Mouse (Mus musculus) heart, adult 11 months (tissue): ENCODE data around the gene 2210011C24Rik.

Source experiments
- DNase-seq: peaks from one replicate; pipeline ENCODE4 v3.0.0; 2022

Gene 2210011C24Rik

GRCm38 (mm10) chr8:84011705-84012498 lies at the start of gene 2210011C24Rik:
Gene 2210011C24Rik (minus strand): TSS chr8:84012171.
- peak; percentile 94 for DNase-seq

DNA sequence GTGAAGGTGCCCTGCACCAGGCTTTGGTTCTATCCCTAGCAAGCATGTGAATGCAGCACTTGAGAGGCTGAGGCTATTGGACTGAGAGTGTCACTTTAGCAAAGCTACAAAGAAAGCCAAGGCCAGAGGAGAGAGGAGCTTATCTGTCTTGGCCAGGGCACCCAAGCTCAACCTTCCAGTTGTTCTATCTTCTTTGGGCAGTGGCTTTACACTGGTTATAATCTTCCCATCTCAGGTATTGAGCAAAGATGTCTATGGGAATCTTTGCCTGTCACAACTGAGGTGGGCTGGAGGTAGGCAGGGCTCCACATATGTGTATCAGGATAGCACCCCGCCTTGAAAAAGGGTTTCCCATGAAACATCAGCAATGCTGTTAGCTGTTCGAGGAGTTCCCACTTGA lies 48.3 kb upstream of the 2210011C24Rik start:
- DNase-seq: no peak

DNA sequence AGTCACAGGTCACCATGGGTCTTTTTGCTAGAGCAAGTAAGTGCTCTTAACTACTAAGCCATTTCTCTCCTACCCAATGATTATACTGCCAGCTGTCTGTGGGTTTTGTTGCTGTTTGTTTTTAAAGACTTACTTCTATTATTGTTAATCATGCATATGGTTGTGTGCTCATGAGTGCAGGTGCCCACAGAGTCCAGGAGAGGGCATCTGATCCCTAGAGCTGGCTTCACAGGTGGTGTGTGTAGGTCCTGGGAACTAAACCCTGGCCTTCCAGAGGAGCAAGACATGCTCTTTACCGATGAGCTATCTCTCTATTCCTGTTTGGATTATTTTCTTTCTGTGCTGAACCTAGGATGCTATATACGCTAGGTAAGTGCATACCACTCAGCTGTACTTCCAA lies 47.3 kb upstream of the 2210011C24Rik start:
- DNase-seq: no peak

DNA sequence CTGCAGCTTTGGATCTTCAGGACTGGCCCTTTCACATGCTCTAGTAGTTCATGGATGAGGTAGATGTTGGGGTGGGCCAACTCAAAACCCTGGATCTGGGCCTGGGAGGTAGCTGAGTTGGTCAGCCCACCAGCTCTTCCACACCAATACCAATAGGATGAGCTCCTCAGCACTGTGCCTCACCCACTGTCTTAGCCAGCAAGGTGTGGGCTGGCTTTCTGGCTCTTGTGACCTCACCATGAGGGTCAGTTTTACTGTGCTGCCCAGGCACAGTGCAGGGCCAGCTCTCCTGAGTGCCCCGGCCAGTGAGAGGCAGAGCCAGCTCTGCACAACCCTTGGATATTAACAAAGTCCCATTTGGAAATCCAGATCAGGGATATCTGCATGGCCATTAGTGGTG lies 45.9 kb upstream of the 2210011C24Rik start:
- DNase-seq: peak; percentile 82

GRCm38 (mm10) chr8:84053229-84053628 lies 41.3 kb upstream of the 2210011C24Rik start:
- DNase-seq: no peak

DNA sequence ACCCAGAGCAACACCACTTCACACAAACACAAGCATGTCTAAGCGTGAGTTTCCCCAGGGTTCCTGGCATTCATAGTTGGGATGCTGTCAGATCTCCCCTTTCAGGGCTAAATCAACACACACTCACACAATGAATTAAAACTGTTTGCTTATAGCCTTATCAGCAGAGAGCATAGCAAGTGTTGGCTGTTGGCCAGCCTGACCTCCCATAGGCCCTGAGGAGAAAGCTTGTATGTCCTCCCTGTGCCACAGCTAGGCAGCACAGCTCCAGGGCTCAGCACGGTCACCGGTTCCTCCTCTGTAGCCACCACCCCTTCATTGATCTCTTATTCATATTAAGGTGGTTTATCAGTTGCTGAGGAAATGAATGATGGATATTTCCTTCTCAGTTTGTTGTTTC lies 40.8 kb upstream of the 2210011C24Rik start:
- DNase-seq: no peak

GRCm38 (mm10) chr8:84048171-84048570 lies 36.2 kb upstream of the 2210011C24Rik start:
- DNase-seq: peak; percentile 94

DNA sequence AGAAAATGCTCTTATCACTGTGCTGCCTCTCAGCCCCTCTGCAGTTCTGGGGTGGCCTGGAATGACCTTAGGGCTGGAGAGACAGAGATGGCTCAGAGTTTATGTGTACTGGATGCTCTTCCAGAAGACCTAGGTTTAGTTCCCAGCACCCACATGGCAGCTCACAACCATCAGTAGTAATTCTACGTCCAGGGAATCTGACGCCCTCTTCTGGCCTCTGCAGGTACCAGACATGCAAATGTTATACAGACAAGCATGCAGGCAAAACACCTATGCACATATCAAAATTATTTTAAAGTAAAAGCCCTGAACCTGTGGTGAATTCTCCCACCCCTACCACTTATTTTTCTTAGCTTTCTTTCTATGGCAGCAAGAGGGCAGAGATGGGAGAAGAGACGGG lies 34.5 kb upstream of the 2210011C24Rik start:
- no peak for DNase-seq

GRCm38 (mm10) chr8:84044900-84045299 lies 32.9 kb upstream of the 2210011C24Rik start, which contains the start of gene Rln3:
Gene Rln3 (minus strand): TSS chr8:84045000.
- DNase-seq: no peak

DNA sequence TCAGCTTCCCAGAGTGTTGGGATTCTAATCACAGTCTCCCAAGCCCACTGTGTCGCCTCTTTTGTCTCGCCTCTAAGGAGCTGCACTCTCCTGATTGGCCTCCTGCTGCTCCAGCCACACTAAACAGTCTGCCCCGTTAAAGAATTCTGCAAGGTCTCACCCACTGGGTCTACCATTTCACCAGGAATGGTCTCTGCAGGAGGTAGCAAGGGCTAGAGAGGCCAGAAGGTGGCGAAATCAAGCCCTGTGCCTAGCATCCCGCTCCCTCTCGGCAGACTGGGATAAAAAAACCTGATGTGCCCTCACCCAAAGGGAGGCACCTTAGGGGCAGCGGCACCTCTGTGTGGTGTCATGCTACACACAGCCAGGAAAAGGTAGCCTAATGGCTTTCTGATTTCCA lies 32.1 kb upstream of the 2210011C24Rik start:
- DNase-seq: no peak

GRCm38 (mm10) chr8:84042948-84043342 lies 31.0 kb upstream of the 2210011C24Rik start:
- DNase-seq: peak; percentile 98

- DNase-seq: peak; percentile 98
Observed at GRCm38 (mm10) chr8:84042066-84042947, 30.3 kb upstream of the 2210011C24Rik start, which contains the start of gene Il27ra. Gene Il27ra (minus strand): TSS chr8:84042589.

DNA sequence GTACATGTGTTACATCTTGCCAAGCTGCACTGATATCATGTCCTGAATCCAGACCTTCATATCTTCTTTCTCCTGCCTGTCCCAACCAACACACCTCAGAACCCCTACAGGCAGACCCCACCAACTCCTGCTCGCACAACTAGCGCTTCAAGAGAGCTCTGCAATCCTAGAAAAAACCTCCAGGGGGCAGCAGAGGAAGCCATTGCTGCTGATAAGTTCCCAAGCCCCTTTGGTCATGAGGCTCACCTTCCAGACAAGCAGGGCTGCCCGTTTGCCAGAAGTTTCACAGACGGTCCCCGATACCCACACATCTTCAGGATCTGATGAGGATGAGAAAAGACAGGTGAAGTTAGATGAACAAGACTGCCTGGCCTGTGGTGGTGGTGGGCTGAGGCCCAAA lies 27.1 kb upstream of the 2210011C24Rik start:
- peak; percentile 96 for DNase-seq

- peak; percentile 96 for DNase-seq
Observed at GRCm38 (mm10) chr8:84038015-84038414, 26.0 kb upstream of the 2210011C24Rik start.

DNA sequence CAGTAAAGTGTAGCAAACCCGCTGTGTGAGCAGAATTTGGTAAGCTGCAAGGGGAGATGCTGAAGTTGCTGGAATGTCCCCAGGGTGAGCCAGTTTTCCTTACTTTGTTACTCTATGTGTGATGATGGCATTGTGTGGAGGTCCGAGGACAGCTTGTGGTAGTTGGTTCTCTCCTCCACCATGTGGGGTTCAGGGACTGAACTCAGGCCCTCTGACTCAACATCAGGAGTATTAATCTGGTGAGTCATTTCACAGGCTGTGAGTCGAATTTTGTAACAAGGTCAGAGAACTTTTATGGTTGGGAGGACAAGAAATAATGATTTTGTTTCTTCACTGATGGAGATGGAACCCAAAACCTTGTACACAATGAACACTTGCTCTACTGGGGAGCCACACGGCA lies 20.8 kb upstream of the 2210011C24Rik start:
- DNase-seq: no peak

GRCm38 (mm10) chr8:84029272-84029671 lies 17.3 kb upstream of the 2210011C24Rik start:
- no peak for DNase-seq

DNA sequence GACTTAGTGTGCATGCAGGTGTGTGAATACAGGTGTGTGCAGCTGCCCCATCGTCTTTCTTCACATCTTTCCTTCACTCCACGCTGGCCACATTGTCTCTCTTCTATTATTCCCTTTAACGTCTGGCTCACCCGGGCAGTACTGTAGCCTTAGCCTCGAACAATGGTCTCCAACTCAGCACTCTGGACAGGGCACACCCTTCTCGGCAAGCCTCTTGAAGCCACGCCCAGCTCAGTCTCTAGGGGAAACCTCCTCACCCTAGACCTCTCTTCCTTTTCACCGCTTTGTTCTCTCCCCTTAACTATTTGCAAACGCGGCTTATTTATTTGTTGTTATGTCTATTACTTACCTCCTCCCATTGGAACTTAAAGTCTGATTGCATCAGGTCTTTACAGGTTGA lies 15.5 kb upstream of the 2210011C24Rik start:
- no peak for DNase-seq

GRCm38 (mm10) chr8:84025863-84026262 lies 13.9 kb upstream of the 2210011C24Rik start:
- DNase-seq: no peak

- no peak for DNase-seq
Observed at GRCm38 (mm10) chr8:84024171-84024570, 12.2 kb upstream of the 2210011C24Rik start.

DNA sequence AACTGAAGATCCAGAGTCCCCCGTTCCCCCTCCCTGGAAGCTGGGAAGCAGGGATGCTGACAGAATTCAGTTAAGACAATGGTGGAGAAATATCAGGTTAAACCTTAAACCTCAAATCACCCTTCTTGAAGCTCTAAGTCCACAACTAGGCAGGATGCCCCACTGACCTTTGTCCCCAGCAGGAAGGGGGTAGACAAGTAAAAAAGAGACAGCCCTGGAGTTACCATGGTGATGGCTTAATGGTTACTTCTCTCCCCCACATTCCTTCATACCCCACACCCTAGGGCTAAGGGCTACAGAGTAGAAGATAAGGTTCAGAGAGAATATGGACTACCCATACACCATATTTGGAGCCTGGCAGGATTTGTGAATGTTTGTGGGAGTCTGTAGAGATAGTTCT lies 11.7 kb upstream of the 2210011C24Rik start:
- DNase-seq: no peak

DNA sequence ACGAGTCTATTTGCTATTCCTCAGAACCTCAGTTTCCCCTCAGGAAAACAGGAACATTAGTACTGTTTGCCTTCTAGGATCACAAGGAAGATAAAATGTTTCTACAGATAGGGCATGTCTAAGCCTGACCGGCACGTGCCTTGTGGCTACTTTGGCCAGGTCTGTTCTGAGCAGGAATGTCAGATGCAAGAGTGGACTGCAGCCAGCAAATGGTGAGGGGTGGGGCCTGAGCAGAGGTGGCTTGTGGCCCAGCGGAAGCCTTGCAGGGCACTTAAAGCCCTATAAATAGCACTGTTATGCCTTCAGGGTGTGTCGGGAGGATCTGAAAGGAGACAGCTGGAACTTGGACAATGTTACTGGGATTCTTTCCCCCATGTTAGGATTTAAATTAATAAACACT lies 11.1 kb upstream of the 2210011C24Rik start:
- peak; percentile 98 for DNase-seq

DNA sequence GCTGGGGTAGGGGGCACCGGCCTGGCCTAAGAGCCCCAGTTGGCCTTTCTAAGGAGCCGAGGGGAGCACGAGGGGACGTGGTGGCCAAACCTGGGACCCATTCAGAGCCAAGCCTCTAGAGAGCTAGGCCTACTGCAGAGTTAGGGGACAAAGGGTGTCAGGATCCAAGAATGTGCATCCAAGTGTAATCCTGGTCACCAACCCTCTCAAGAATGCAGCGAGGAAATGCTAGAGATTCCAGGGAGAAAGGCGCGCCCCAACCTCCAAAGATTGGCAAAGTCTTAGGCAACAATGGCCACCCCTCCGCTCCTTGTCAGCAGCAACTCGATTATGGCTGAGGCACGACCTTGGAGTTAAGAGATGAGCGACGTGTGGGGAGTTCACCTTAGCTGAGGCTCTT lies 9.6 kb upstream of the 2210011C24Rik start:
- no peak for DNase-seq

DNA sequence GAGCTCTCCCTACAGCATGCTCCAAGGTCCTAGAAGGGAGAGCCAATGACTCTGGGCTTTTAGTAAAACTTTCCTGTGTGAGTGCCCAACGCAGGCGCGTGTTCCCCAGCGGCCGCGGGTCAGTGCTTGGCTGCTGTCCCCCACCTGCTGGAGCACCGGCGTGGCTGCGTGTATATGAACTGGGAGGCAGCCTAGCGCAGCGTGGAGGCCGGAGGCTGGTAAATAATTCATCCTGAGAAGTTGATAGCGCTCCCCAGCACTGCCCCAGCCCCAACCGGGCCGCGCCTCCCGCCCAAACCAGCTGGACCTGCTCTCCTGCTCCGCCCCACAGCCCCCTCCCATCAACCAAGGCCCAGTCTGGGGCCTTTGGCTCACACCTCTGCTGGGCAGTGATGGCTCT lies 9.1 kb upstream of the 2210011C24Rik start, which contains the start of gene Palm3:
Gene Palm3, plus strand, starts transcription at position 376 of the 400 bp plus-strand sequence.
- DNase-seq: no peak

GRCm38 (mm10) chr8:84019738-84020137 lies 7.8 kb upstream of the 2210011C24Rik start:
- DNase-seq: no peak
